Mouse (Mus musculus) heart, postnatal 0 days (tissue): ENCODE data around the gene Nek4.

Source experiments
- CTCF ChIP-seq: IDR thresholded peaks from 2 replicates; pipeline ENCODE4 v1.5.1; 2016; ENCODE audit warnings: antibody characterized with exemption, control low read depth, low read depth
- EP300 ChIP-seq: IDR thresholded peaks from 2 replicates; pipeline ENCODE4 v1.6.1; 2016; ENCODE audit warnings: antibody characterized with exemption, low read depth

- TF ChIP-seq EP300 (no peak), CTCF (no peak)
Observed at GRCm38 (mm10) chr14:30996417-30996816, 45.2 kb downstream of the Nek4 start.
